Mouse (Mus musculus) thymus, adult 2 months (tissue): ENCODE results near the gene Atp1b2.

Experiments
- CTCF ChIP-seq: fragments of 200-500 bp; IDR thresholded peaks from 2 replicates; pipeline ENCODE4 v1.5.1; 2012; ENCODE audit warnings: mild to moderate bottlenecking, control low read depth, low read length, moderate library complexity, borderline replicate concordance; ENCODE audit not compliant: control insufficient read depth, poor library complexity, insufficient read depth; ENCODE audit errors: extremely low read depth
- POLR2A ChIP-seq: fragments of 200-500 bp; IDR thresholded peaks from 2 replicates; pipeline ENCODE4 v1.6.1; 2012; ENCODE audit warnings: mild to moderate bottlenecking, low read length, control low read depth, moderate library complexity; ENCODE audit not compliant: control insufficient read depth, poor library complexity, insufficient read depth; ENCODE audit errors: extremely low read depth

DNA sequence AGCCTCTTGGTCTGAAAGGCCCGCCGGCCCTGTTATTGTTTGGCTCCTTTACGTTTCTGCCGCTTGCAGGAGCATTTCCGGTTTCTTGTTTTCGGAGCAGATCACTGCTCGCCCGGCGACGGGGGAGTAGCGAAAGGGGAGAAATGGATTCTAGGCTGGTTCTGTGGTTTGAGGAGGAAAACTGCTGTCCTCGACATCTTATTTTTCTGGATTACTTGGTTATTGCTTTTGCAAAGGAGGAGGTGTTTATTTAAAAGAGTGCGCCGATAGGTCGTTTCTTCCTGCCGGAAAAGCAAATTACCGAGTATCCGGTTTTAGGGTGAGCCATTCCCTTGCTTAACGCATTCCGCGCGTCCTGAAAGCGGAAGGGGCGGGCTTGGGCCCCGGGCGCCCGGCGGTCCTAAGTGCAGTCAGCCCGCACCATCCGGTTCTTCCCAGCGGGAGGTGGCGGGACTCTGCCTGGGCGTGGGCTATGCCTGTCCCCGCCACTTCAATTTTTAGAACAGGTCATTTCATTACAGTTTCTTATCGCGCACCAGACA is 24.5 kb downstream of the Atp1b2 start:
- no peak; the same call in 1 of the 2 replicates for TF ChIP-seq CTCF
- 0 out of 2 replicates have a peak, but pooled peaks have one; percentile 43 for TF ChIP-seq POLR2A
